15 mouse cellular contexts compared by ENCODE assay signal in the genomic region with DNA sequence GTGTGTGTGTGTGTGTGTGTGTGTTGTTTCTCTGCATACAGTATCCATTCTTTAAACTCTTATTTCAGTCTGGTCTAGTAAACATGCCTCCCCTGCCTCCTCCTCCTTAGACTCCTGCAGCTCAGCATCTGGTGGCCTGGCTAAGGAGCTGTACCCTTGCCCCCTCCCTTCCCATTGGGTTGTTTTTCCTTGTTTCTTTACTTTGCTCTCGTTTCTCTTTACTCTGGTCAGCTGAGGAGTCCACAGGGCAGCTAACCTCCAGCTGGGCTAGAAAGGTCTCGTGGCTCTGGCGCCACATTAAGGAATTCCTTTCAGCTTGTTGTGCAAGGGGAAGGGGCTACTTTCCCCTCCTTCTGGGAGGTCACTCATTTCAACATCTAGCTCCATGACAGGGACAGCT. TPM values are rescaled to one million over a fixed set of nuclear protein-coding genes. Genes with fewer than 3 reads are reported as not detected.
"Had no signal": no experiment of that assay in that cellular context is flagged by ENCODE, and none has a peak within 500 bp of the region (broad histone marks: within the 10 kb centered on the region; RNA-seq: fewer than 3 reads in every experiment).

No protein-coding gene starts in this region.

- DNase-seq: kidney, postnatal 25 days; layer of hippocampus, postnatal 36 days; liver; liver, embryonic 13.5 days; liver, postnatal 0 days; right cerebral cortex, postnatal 14 days; thymus, postnatal 4 days had no signal

- H3K36me3 ChIP-seq: limb, embryonic 12.5 days; liver, embryonic 13.5 days; midbrain, embryonic 12.5 days; stomach, embryonic 15.5 days had no signal

- H3K4me3 ChIP-seq: limb, embryonic 12.5 days; liver, embryonic 13.5 days; megakaryocyte, embryonic 14.5 days; midbrain, embryonic 12.5 days; stomach, embryonic 15.5 days had no signal

- H3K4me2 ChIP-seq: limb, embryonic 12.5 days; liver, embryonic 13.5 days; midbrain, embryonic 12.5 days; stomach, embryonic 15.5 days had no signal

- H3K9me3 ChIP-seq: limb, embryonic 12.5 days; liver, embryonic 13.5 days; megakaryocyte, embryonic 14.5 days; midbrain, embryonic 12.5 days; stomach, embryonic 15.5 days had no signal

- H3K27ac ChIP-seq: limb, embryonic 12.5 days; liver, embryonic 13.5 days; macrophage; midbrain, embryonic 12.5 days; stomach, embryonic 15.5 days had no signal

- ATAC-seq: inflammation-experienced regulatory T-cells, adult 6 months; intestine, postnatal 0 days; liver, postnatal 0 days had no signal

- H3K9ac ChIP-seq: limb, embryonic 12.5 days; liver, embryonic 13.5 days; liver, postnatal 0 days; midbrain, embryonic 12.5 days; stomach, embryonic 15.5 days had no signal

- H3K4me1 ChIP-seq: limb, embryonic 12.5 days; liver, embryonic 13.5 days; megakaryocyte, embryonic 14.5 days; stomach, embryonic 15.5 days had no signal

RNA-seq across cellular contexts. Expression of gene Rnf138rt1, which starts 5.2 kb away (rescaled TPM):
- polyA plus RNA-seq: inflammation-experienced regulatory T-cells, adult 6 months; liver, embryonic 13.5 days; liver, postnatal 0 days; macrophage; spleen, adult 2 months had no signal
